Mouse (Mus musculus): ENCODE measurements around the gene Shisa8. TPM values are rescaled to one million over a fixed set of nuclear protein-coding genes. Genes with fewer than 3 reads are reported as not detected.
"Not testable (repeated sequence)": the region's sequence is repeated elsewhere in the genome, so short reads cannot be mapped to it uniquely, and the experiment has no call there.

The Shisa8 gene
- total and polyA plus RNA-seq, 2 experiments: 0.07 to 0.09 TPM

DNA sequence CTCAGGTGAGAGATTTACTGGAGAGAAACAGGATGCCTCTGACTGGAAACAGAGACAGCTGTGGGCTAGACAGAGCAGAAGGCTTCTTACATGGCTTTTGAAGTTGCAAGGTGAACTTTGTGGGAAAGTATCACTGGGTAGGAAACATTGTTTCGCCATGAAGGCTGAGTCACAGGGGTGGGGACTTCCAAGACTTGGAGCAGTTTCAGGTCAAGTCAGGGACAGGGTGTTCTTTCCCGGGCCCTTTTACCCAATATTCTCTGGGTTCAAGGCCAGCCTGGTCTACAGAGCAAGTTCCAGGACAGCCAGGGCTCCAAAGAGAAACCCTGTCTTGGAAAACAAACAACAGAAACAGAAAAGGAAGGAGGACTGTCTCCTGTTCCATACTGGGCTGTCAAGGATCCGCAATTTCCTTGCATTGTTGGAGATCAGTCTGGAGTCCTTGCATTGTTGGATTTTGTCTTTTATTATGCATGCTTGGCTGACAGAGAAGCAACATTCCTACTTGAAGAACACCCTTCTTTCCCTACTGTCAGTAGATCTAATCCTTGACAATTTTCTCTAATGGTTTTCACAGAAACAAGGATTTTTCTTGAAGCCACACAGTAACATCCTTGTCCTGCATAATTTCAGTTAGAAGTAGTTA lies 34.6 kb upstream of the Shisa8 start:
- Histone ChIP-seq H3K79me2 (ENCODE audit: control insufficient read depth, insufficient read depth, low read length) (no peaks in the 10 kb centered on the region), H3K9ac (ENCODE audit: low read depth, low read length) (no peak overlapping the region), H3K27me3 (ENCODE audit: control insufficient read depth, insufficient read depth, low read length) (no peaks in the 10 kb centered on the region), H3K36me3 (ENCODE audit: control insufficient read depth, insufficient read depth, low read length) (no peaks in the 10 kb centered on the region), H3K27ac (replicated peaks; ENCODE audit: insufficient read depth, low read depth, low read length) (no peak overlapping the region), H3K4me1 (ENCODE audit: control insufficient read depth, insufficient read depth, low read length) (peaks cover 5% of the 10 kb centered on the region; the same call in 1 of the 2 replicates), H3K4me3 (ENCODE audit: insufficient read depth, low read depth, low read length) (no peak overlapping the region)
- TF ChIP-seq POLR2A (IDR thresholded peaks at IDR 0.05; ENCODE audit: extremely low read depth, insufficient read depth, low read length) (no peak), CTCF (IDR thresholded peaks at IDR 0.05; ENCODE audit: low read depth, low read length) (no peak)
- peak; percentile 8 for DNase-seq (ENCODE audit: extremely low read depth, low read depth, low spot score)
- WGBS: 61% methylated on average over 3 of the region's 3 CpGs

DNA sequence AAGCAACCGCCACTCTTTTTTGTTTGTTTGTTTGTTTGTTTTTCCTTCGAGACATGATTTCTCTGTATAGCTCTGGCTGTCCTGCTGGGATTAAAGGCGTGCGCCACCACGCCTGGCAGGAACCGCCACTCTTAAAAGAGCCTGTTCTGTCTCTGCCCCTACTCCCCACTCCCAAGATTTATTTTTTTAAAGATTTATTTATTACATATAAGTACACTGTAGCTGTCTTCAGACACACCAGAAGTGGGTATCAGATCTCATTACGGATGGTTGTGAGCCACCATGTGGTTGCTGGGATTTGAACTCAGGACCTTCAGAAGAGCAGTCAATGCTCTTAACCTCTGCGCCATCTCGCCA lies 32.2 kb upstream of the Shisa8 start:
- WGBS: 23% methylated on average over 9 of the region's 9 CpGs
- H3K79me2 ChIP-seq (ENCODE audit: control insufficient read depth, insufficient read depth, low read length); H3K36me3 ChIP-seq (ENCODE audit: control insufficient read depth, insufficient read depth, low read length); H3K9ac ChIP-seq (ENCODE audit: low read depth, low read length); H3K27me3 ChIP-seq (ENCODE audit: control insufficient read depth, insufficient read depth, low read length); H3K27ac ChIP-seq (replicated peaks; ENCODE audit: insufficient read depth, low read depth, low read length); H3K4me3 ChIP-seq (ENCODE audit: insufficient read depth, low read depth, low read length); H3K4me1 ChIP-seq (ENCODE audit: control insufficient read depth, insufficient read depth, low read length); DNase-seq (ENCODE audit: extremely low read depth, low read depth, low spot score): not testable (repeated sequence)

GRCm38 (mm10) chr15:82244115-82244804 lies 31.6 kb upstream of the Shisa8 start, which contains the start of gene Cenpm:
Cenpm (minus strand) TSS chr15:82244748.
- under 1% methylated on average over 65 of the region's 65 CpGs for WGBS
- TF ChIP-seq POLR2A (IDR thresholded peaks at IDR 0.05; ENCODE audit: extremely low read depth, insufficient read depth, low read length) (no peak), CTCF (IDR thresholded peaks at IDR 0.05; ENCODE audit: low read depth, low read length) (no peak)
- peak within 1 kb of the TSS; percentile 60 for H3K27ac ChIP-seq (replicated peaks; ENCODE audit: insufficient read depth, low read depth, low read length)
- H3K27me3 ChIP-seq (ENCODE audit: control insufficient read depth, insufficient read depth, low read length): no peaks in the 10 kb centered on the region
- H3K36me3 ChIP-seq (ENCODE audit: control insufficient read depth, insufficient read depth, low read length): no peaks in the 10 kb centered on the region
- peak; percentile 58 for DNase-seq (ENCODE audit: extremely low read depth, low read depth, low spot score)
- H3K79me2 ChIP-seq (ENCODE audit: control insufficient read depth, insufficient read depth, low read length): no peaks in the 10 kb centered on the region
- H3K9ac ChIP-seq (ENCODE audit: low read depth, low read length): peak within 1 kb of the TSS; percentile 91
- H3K4me1 ChIP-seq (ENCODE audit: control insufficient read depth, insufficient read depth, low read length): peaks cover 8% of the 10 kb centered on the region
- peak within 1 kb of the TSS; percentile 98 for H3K4me3 ChIP-seq (ENCODE audit: insufficient read depth, low read depth, low read length)

DNA sequence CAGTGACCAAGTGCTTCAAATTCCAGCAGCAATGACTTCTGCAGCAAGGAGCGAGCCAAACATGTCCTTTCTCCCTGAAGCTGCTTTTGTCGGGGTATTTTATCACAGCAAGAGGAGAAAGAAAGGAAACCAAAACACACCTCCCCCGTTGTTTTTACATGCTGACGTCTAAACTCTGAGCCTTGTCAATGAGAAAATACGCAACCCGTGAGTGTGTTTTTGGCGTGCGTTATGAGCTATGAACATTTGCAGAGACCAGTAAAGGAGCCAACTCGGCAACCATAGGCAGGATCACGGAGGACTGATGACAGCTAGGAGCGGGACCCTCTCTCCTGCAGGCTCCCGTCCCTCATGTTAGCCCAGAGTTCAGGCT lies 31.1 kb upstream of the Shisa8 start:
- Histone ChIP-seq H3K4me1 (ENCODE audit: control insufficient read depth, insufficient read depth, low read length) (peaks cover 8% of the 10 kb centered on the region), H3K27me3 (ENCODE audit: control insufficient read depth, insufficient read depth, low read length) (no peaks in the 10 kb centered on the region), H3K4me3 (ENCODE audit: insufficient read depth, low read depth, low read length) (peak overlapping the region; percentile 98), H3K36me3 (ENCODE audit: control insufficient read depth, insufficient read depth, low read length) (no peaks in the 10 kb centered on the region), H3K79me2 (ENCODE audit: control insufficient read depth, insufficient read depth, low read length) (no peaks in the 10 kb centered on the region), H3K9ac (ENCODE audit: low read depth, low read length) (peak overlapping the region; percentile 13), H3K27ac (replicated peaks; ENCODE audit: insufficient read depth, low read depth, low read length) (no peak overlapping the region)
- DNase-seq (ENCODE audit: extremely low read depth, low read depth, low spot score): no peak
- WGBS: 4% methylated on average over 12 of the region's 12 CpGs
- no peak for TF ChIP-seq CTCF (IDR thresholded peaks at IDR 0.05; ENCODE audit: low read depth, low read length)
- TF ChIP-seq POLR2A (IDR thresholded peaks at IDR 0.05; ENCODE audit: extremely low read depth, insufficient read depth, low read length): no peak

- H3K27ac ChIP-seq (replicated peaks; ENCODE audit: insufficient read depth, low read depth, low read length): no peak overlapping the region
Measured at GRCm38 (mm10) chr15:82243311-82243710, 30.7 kb upstream of the Shisa8 start.

GRCm38 (mm10) chr15:82236565-82236964 lies 23.9 kb upstream of the Shisa8 start:
- Histone ChIP-seq H3K27ac (replicated peaks; ENCODE audit: insufficient read depth, low read depth, low read length) (no peak overlapping the region), H3K4me1 (ENCODE audit: control insufficient read depth, insufficient read depth, low read length) (peaks cover 3% of the 10 kb centered on the region), H3K9ac (ENCODE audit: low read depth, low read length) (no peak overlapping the region), H3K4me3 (ENCODE audit: insufficient read depth, low read depth, low read length) (no peak overlapping the region), H3K27me3 (ENCODE audit: control insufficient read depth, insufficient read depth, low read length) (no peaks in the 10 kb centered on the region), H3K36me3 (ENCODE audit: control insufficient read depth, insufficient read depth, low read length) (no peaks in the 10 kb centered on the region), H3K79me2 (ENCODE audit: control insufficient read depth, insufficient read depth, low read length) (no peaks in the 10 kb centered on the region)
- WGBS: 12% methylated on average over 5 of the region's 5 CpGs
- peak; percentile 99 for TF ChIP-seq CTCF (IDR thresholded peaks at IDR 0.05; ENCODE audit: low read depth, low read length)
- no peak for TF ChIP-seq POLR2A (IDR thresholded peaks at IDR 0.05; ENCODE audit: extremely low read depth, insufficient read depth, low read length)
- peak; percentile 44 for DNase-seq (ENCODE audit: extremely low read depth, low read depth, low spot score)

More at GRCm38 (mm10) chr15:82243311-82243710, 30.7 kb upstream of the Shisa8 start:
- H3K27me3 ChIP-seq (ENCODE audit: control insufficient read depth, insufficient read depth, low read length): no peaks in the 10 kb centered on the region
- peaks cover 8% of the 10 kb centered on the region for H3K4me1 ChIP-seq (ENCODE audit: control insufficient read depth, insufficient read depth, low read length)
- WGBS: 83% methylated on average over 3 of the region's 3 CpGs
- H3K4me3 ChIP-seq (ENCODE audit: insufficient read depth, low read depth, low read length): peak overlapping the region; percentile 98; the same call in 1 of the 2 replicates
- no peak for DNase-seq (ENCODE audit: extremely low read depth, low read depth, low spot score)
- no peak for TF ChIP-seq POLR2A (IDR thresholded peaks at IDR 0.05; ENCODE audit: extremely low read depth, insufficient read depth, low read length)
- TF ChIP-seq CTCF (IDR thresholded peaks at IDR 0.05; ENCODE audit: low read depth, low read length): no peak
- no peak overlapping the region for H3K9ac ChIP-seq (ENCODE audit: low read depth, low read length)
- H3K79me2 ChIP-seq (ENCODE audit: control insufficient read depth, insufficient read depth, low read length): no peaks in the 10 kb centered on the region
- H3K36me3 ChIP-seq (ENCODE audit: control insufficient read depth, insufficient read depth, low read length): no peaks in the 10 kb centered on the region

All from liver, adult 2 months (tissue).